Mouse (Mus musculus): Measurements from ENCODE around the gene Noto.

Gene Noto

GRCm38 (mm10) chr6:85472542-85472941 lies 48.9 kb downstream of the Noto start:
- in situ Hi-C loops (cut with MboI, MseI) = no loop called here

- in situ Hi-C loops (cut with MboI, MseI) = no loop called here
These were observed 51.9 kb downstream of the Noto start for GRCm38 (mm10) chr6:85475581-85475980.

GRCm38 (mm10) chr6:85477366-85477917 lies 53.8 kb downstream of the Noto start:
- in situ Hi-C loops (cut with MboI, MseI) = no loop called here

GRCm38 (mm10) chr6:85478416-85478815 lies 54.7 kb downstream of the Noto start:
- in situ Hi-C loops (cut with MboI, MseI) = no loop called here
